Mouse (Mus musculus) spleen, adult 2 months (tissue): ENCODE results near the gene Il23a.

Experiments used
- CTCF ChIP-seq: fragments of 200-500 bp; IDR thresholded peaks from 2 replicates; pipeline ENCODE4 v1.5.1; 2011; ENCODE audit warnings: mild to moderate bottlenecking, inconsistent platforms; ENCODE audit not compliant: insufficient read depth, insufficient read length, insufficient replicate concordance; ENCODE audit errors: extremely low read depth
- POLR2A ChIP-seq: fragments of 200-500 bp; IDR thresholded peaks from 2 replicates; pipeline ENCODE4 v1.6.1; 2011; ENCODE audit warnings: low read depth, low read length, inconsistent platforms

GRCm38 (mm10) chr10:128296370-128297090 lies 2.0 kb downstream of the Il23a start:
- TF ChIP-seq CTCF (no peak), POLR2A (no peak)
